Mouse (Mus musculus): Measurements from ENCODE around the gene Gm9376. TPM values are rescaled to one million over a fixed set of nuclear protein-coding genes. Genes with fewer than 3 reads are reported as not detected.
A peak's percentile ranks its signal among the peaks of the same experiment; 100 is the strongest.

The Gm9376 gene
- total RNA-seq, 1 experiment = not detected

- Histone ChIP-seq H3K36me3 (ENCODE audit: control insufficient read depth, insufficient read depth, low read length, poor library complexity, severe bottlenecking) (no peaks in the 10 kb centered on the region), H3K9ac (ENCODE audit: insufficient read depth, low read depth, low read length, poor library complexity, severe bottlenecking) (no peak overlapping the region), H3K9me3 (ENCODE audit: control insufficient read depth, insufficient read depth, low read depth, low read length) (no peaks in the 10 kb centered on the region), H3K27ac (ENCODE audit: insufficient read depth, low read depth, low read length, poor library complexity, severe bottlenecking) (no peak overlapping the region), H3K4me3 (ENCODE audit: insufficient read depth in 1 of 2, low read depth in 1 of 2, low read length in 2 of 2, poor library complexity in 1 of 2, severe bottlenecking in 1 of 2) (no peak overlapping the region), H3K4me1 (ENCODE audit: control insufficient read depth in 2 of 2, insufficient read depth in 2 of 2, low read length in 2 of 2, poor library complexity in 1 of 2) (peaks cover 0 to 8% of the 10 kb centered on the region in 2 experiments; a peak in 3 of 4 replicates)
- DNase-seq (ENCODE audit: low read depth, low spot score) = no peak
- no peak for TF ChIP-seq ZNF384 (IDR thresholded peaks at IDR 0.05; ENCODE audit: low read depth, low read length)
- no peak for TF ChIP-seq MAFK (IDR thresholded peaks at IDR 0.05; ENCODE audit: insufficient read depth, low read depth, low read length)
- TF ChIP-seq ZC3H11A (IDR thresholded peaks at IDR 0.05; ENCODE audit: borderline replicate concordance, low read depth, low read length) = no peak
- TF ChIP-seq CHD2 (IDR thresholded peaks at IDR 0.05; ENCODE audit: low read depth, low read length) = no peak
- TF ChIP-seq HCFC1 (IDR thresholded peaks at IDR 0.05; ENCODE audit: borderline replicate concordance, insufficient read depth, low read length) = no peak
- in situ Hi-C loops (cut with MboI; ENCODE audit: low sequenced_read_pairs in 2 of 2, unreplicated experiment in 2 of 2) = loop anchor here in 1 of 2 experiments (10.0 kb wide), 1 partner anchor 248 kb away; no protein-coding TSS in a partner anchor
Observed at GRCm38 (mm10) chr14:118226471-118227155, 40.1 kb upstream of the Gm9376 start.

- in situ Hi-C loops (cut with MboI; ENCODE audit: low sequenced_read_pairs in 2 of 2, unreplicated experiment in 2 of 2) = no loop called here
- no peak for DNase-seq (ENCODE audit: low read depth, low spot score)
- no peak overlapping the region for H3K4me3 ChIP-seq (ENCODE audit: insufficient read depth in 1 of 2, low read depth in 1 of 2, low read length in 2 of 2, poor library complexity in 1 of 2, severe bottlenecking in 1 of 2)
- no peak overlapping the region for H3K27ac ChIP-seq (ENCODE audit: insufficient read depth, low read depth, low read length, poor library complexity, severe bottlenecking)
- H3K9me3 ChIP-seq (ENCODE audit: control insufficient read depth, insufficient read depth, low read depth, low read length) = no peaks in the 10 kb centered on the region
- H3K4me1 ChIP-seq (ENCODE audit: control insufficient read depth in 2 of 2, insufficient read depth in 2 of 2, low read length in 2 of 2, poor library complexity in 1 of 2) = peaks cover 0 to 4% of the 10 kb centered on the region in 2 experiments; a peak in 2 of 4 replicates
- H3K9ac ChIP-seq (ENCODE audit: insufficient read depth, low read depth, low read length, poor library complexity, severe bottlenecking) = no peak overlapping the region
- TF ChIP-seq MAFK (IDR thresholded peaks at IDR 0.05; ENCODE audit: insufficient read depth, low read depth, low read length) = no peak
- no peak for TF ChIP-seq CHD2 (IDR thresholded peaks at IDR 0.05; ENCODE audit: low read depth, low read length)
- no peak for TF ChIP-seq HCFC1 (IDR thresholded peaks at IDR 0.05; ENCODE audit: borderline replicate concordance, insufficient read depth, low read length)
- no peak for TF ChIP-seq ZC3H11A (IDR thresholded peaks at IDR 0.05; ENCODE audit: borderline replicate concordance, low read depth, low read length)
- no peak for TF ChIP-seq ZNF384 (IDR thresholded peaks at IDR 0.05; ENCODE audit: low read depth, low read length)
- H3K36me3 ChIP-seq (ENCODE audit: control insufficient read depth, insufficient read depth, low read length, poor library complexity, severe bottlenecking) = no peaks in the 10 kb centered on the region
Observed at GRCm38 (mm10) chr14:118232381-118232970, 34.3 kb upstream of the Gm9376 start.

GRCm38 (mm10) chr14:118233786-118234540, 32.8 kb upstream of the Gm9376 start:
- H3K36me3 ChIP-seq (ENCODE audit: control insufficient read depth, insufficient read depth, low read length, poor library complexity, severe bottlenecking) = no peaks in the 10 kb centered on the region
- no peak overlapping the region for H3K9ac ChIP-seq (ENCODE audit: insufficient read depth, low read depth, low read length, poor library complexity, severe bottlenecking)
- peak overlapping the region; percentile 38 to 64; a peak in 3 of 4 replicates for H3K4me3 ChIP-seq (ENCODE audit: insufficient read depth in 1 of 2, low read depth in 1 of 2, low read length in 2 of 2, poor library complexity in 1 of 2, severe bottlenecking in 1 of 2)
- in situ Hi-C loops (cut with MboI; ENCODE audit: low sequenced_read_pairs in 2 of 2, unreplicated experiment in 2 of 2) = no loop called here
- H3K27ac ChIP-seq (ENCODE audit: insufficient read depth, low read depth, low read length, poor library complexity, severe bottlenecking) = no peak overlapping the region
- TF ChIP-seq ZC3H11A (IDR thresholded peaks at IDR 0.05; ENCODE audit: borderline replicate concordance, low read depth, low read length) (no peak), CHD2 (IDR thresholded peaks at IDR 0.05; ENCODE audit: low read depth, low read length) (no peak), HCFC1 (IDR thresholded peaks at IDR 0.05; ENCODE audit: borderline replicate concordance, insufficient read depth, low read length) (no peak), ZNF384 (IDR thresholded peaks at IDR 0.05; ENCODE audit: low read depth, low read length) (no peak), MAFK (IDR thresholded peaks at IDR 0.05; ENCODE audit: insufficient read depth, low read depth, low read length) (no peak)
- DNase-seq (ENCODE audit: low read depth, low spot score) = no peak
- H3K4me1 ChIP-seq (ENCODE audit: control insufficient read depth in 2 of 2, insufficient read depth in 2 of 2, low read length in 2 of 2, poor library complexity in 1 of 2) = no peaks in the 10 kb centered on the region
- H3K9me3 ChIP-seq (ENCODE audit: control insufficient read depth, insufficient read depth, low read depth, low read length) = no peaks in the 10 kb centered on the region

GRCm38 (mm10) chr14:118234541-118235210, 32.1 kb upstream of the Gm9376 start:
- no peak for DNase-seq (ENCODE audit: low read depth, low spot score)
- Histone ChIP-seq H3K36me3 (ENCODE audit: control insufficient read depth, insufficient read depth, low read length, poor library complexity, severe bottlenecking) (no peaks in the 10 kb centered on the region), H3K4me1 (ENCODE audit: control insufficient read depth in 2 of 2, insufficient read depth in 2 of 2, low read length in 2 of 2, poor library complexity in 1 of 2) (no peaks in the 10 kb centered on the region), H3K9ac (ENCODE audit: insufficient read depth, low read depth, low read length, poor library complexity, severe bottlenecking) (0 out of 2 replicates have a peak overlapping the region, but pooled peaks have one; percentile 37), H3K27ac (ENCODE audit: insufficient read depth, low read depth, low read length, poor library complexity, severe bottlenecking) (no peak overlapping the region), H3K4me3 (ENCODE audit: insufficient read depth in 1 of 2, low read depth in 1 of 2, low read length in 2 of 2, poor library complexity in 1 of 2, severe bottlenecking in 1 of 2) (peak overlapping the region; percentile 38 to 64), H3K9me3 (ENCODE audit: control insufficient read depth, insufficient read depth, low read depth, low read length) (no peaks in the 10 kb centered on the region)
- in situ Hi-C loops (cut with MboI; ENCODE audit: low sequenced_read_pairs in 2 of 2, unreplicated experiment in 2 of 2) = no loop called here
- TF ChIP-seq HCFC1 (IDR thresholded peaks at IDR 0.05; ENCODE audit: borderline replicate concordance, insufficient read depth, low read length) (no peak), MAFK (IDR thresholded peaks at IDR 0.05; ENCODE audit: insufficient read depth, low read depth, low read length) (no peak), ZC3H11A (IDR thresholded peaks at IDR 0.05; ENCODE audit: borderline replicate concordance, low read depth, low read length) (no peak), CHD2 (IDR thresholded peaks at IDR 0.05; ENCODE audit: low read depth, low read length) (no peak), ZNF384 (IDR thresholded peaks at IDR 0.05; ENCODE audit: low read depth, low read length) (no peak)

Data from ES-E14 (cell line).